In the genomic region with DNA sequence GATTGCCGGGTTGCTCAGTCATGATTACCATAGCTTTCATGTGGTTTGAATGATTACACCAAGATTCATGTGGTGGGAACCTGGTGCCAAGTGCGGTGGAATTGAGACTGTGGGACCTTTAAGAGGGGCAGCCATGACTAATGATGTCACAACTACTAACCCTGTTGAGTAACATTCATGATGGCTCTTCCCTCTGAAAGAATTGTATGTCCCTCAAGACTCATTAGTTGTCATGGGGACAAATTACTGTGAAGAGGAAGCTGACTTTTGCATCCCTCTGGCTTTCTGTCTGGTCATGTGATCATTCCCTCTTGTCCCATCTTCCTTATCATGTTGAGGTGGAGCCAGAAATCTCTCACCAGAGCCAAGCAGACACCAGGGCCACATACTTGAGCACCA, we compare ENCODE assay signal across 12 mouse cellular contexts.
DNase-seq lines count a peak whose midpoint lies in the region; ATAC-seq lines count a peak whose summit lies in the region.
"Had no signal": no experiment of that assay in that cellular context is flagged by ENCODE, and none has a peak within 500 bp of the region (broad histone marks: within the 10 kb centered on the region; RNA-seq: fewer than 3 reads in every experiment).

No protein-coding gene starts in this region.

- ATAC-seq in heart, embryonic 11.5 days (replicated peaks; ENCODE audit: insufficient number of reproducible peaks, low FRiP score, low TSS enrichment) = no peak
- 0 out of 2 replicates have a peak, but pooled peaks have one; percentile 6 for ATAC-seq in midbrain, embryonic 13.5 days
- peak; percentile 77 for ATAC-seq in hindbrain, embryonic 11.5 days (ENCODE audit: low FRiP score)
- ATAC-seq in neural tube, embryonic 14.5 days (ENCODE audit: low read depth) = peak; percentile 84
- no peak for ATAC-seq in forebrain, embryonic 12.5 days (ENCODE audit: low FRiP score)
- ATAC-seq: forebrain, embryonic 15.5 days had no signal

- H3K4me1 ChIP-seq in heart, embryonic 11.5 days (ENCODE audit: control insufficient read depth, insufficient read depth, low read length) = peaks cover 7% of the 10 kb centered on the region; the same call in 1 of the 2 replicates
- peaks cover 12% of the 10 kb centered on the region; the same call in 1 of the 2 replicates for H3K4me1 ChIP-seq in midbrain, embryonic 13.5 days (replicated peaks)
- peaks cover 23% of the 10 kb centered on the region for H3K4me1 ChIP-seq in midbrain, embryonic 10.5 days
- H3K4me1 ChIP-seq in hindbrain, embryonic 11.5 days (replicated peaks; ENCODE audit: control insufficient read depth, insufficient read depth, low read length) = no peaks in the 10 kb centered on the region
- H3K4me1 ChIP-seq in neural tube, embryonic 14.5 days (ENCODE audit: control insufficient read depth, insufficient read depth, low read length) = peaks cover 6% of the 10 kb centered on the region; the same call in 1 of the 2 replicates
- H3K4me1 ChIP-seq in forebrain, embryonic 12.5 days = peaks cover 3% of the 10 kb centered on the region
- H3K4me1 ChIP-seq: forebrain, embryonic 15.5 days; limb, embryonic 15.5 days had no signal

- H3K4me3 ChIP-seq in heart, embryonic 11.5 days (ENCODE audit: low read depth, low read length) = no peak overlapping the region
- no peak overlapping the region for H3K4me3 ChIP-seq in midbrain, embryonic 13.5 days (replicated peaks)
- no peak overlapping the region for H3K4me3 ChIP-seq in midbrain, embryonic 10.5 days
- no peak overlapping the region for H3K4me3 ChIP-seq in hindbrain, embryonic 11.5 days (ENCODE audit: low read depth, low read length)
- no peak overlapping the region for H3K4me3 ChIP-seq in neural tube, embryonic 14.5 days (ENCODE audit: low read depth, low read length)
- H3K4me3 ChIP-seq in forebrain, embryonic 12.5 days (replicated peaks) = no peak overlapping the region
- H3K4me3 ChIP-seq: forebrain, embryonic 15.5 days; limb, embryonic 15.5 days had no signal

- 78% methylated on average over 2 of the region's 2 CpGs for WGBS in heart, embryonic 11.5 days (ENCODE audit: insufficient replicate concordance)
- 54% methylated on average over 2 of the region's 2 CpGs for WGBS in midbrain, embryonic 13.5 days
- WGBS in midbrain, embryonic 10.5 days = 78% methylated on average over 2 of the region's 2 CpGs
- 56% methylated on average over 2 of the region's 2 CpGs for WGBS in hindbrain, embryonic 11.5 days
- WGBS in neural tube, embryonic 14.5 days = 24% methylated on average over 2 of the region's 2 CpGs
- WGBS in forebrain, embryonic 12.5 days = 93% methylated on average over 2 of the region's 2 CpGs

- DNase-seq in heart, adult 8-10 months (ENCODE audit: low spot score) = peak; percentile 21
- DNase-seq in midbrain, embryonic 10.5 days (ENCODE audit: low spot score) = no peak
- DNase-seq in hindbrain, embryonic 11.5 days (ENCODE audit: low spot score) = peak; percentile 61
- DNase-seq in urinary bladder, adult 2 months (ENCODE audit: low spot score) = no peak
- DNase-seq: adrenal gland, adult 2 months; cerebellum, adult 9-11 months had no signal

- H3K4me2 ChIP-seq in heart, embryonic 11.5 days = no peak overlapping the region
- no peak overlapping the region for H3K4me2 ChIP-seq in midbrain, embryonic 13.5 days (replicated peaks)
- no peak overlapping the region for H3K4me2 ChIP-seq in hindbrain, embryonic 11.5 days (replicated peaks; ENCODE audit: low read depth, low read length)
- no peak overlapping the region for H3K4me2 ChIP-seq in neural tube, embryonic 14.5 days (ENCODE audit: low read depth, low read length)
- no peak overlapping the region for H3K4me2 ChIP-seq in forebrain, embryonic 12.5 days
- H3K4me2 ChIP-seq: forebrain, embryonic 15.5 days; limb, embryonic 15.5 days had no signal

- no peaks in the 10 kb centered on the region for H3K9me3 ChIP-seq in heart, embryonic 11.5 days (replicated peaks; ENCODE audit: control insufficient read depth, low read length)
- no peaks in the 10 kb centered on the region for H3K9me3 ChIP-seq in midbrain, embryonic 13.5 days
- H3K9me3 ChIP-seq in midbrain, embryonic 10.5 days (replicated peaks) = no peaks in the 10 kb centered on the region
- no peaks in the 10 kb centered on the region for H3K9me3 ChIP-seq in hindbrain, embryonic 11.5 days (ENCODE audit: control insufficient read depth, low read length)
- no peaks in the 10 kb centered on the region for H3K9me3 ChIP-seq in neural tube, embryonic 14.5 days (ENCODE audit: control insufficient read depth, low read length)
- H3K9me3 ChIP-seq in forebrain, embryonic 12.5 days = no peaks in the 10 kb centered on the region
- H3K9me3 ChIP-seq: forebrain, embryonic 15.5 days; limb, embryonic 15.5 days had no signal

- no peak overlapping the region for H3K27ac ChIP-seq in heart, embryonic 11.5 days (ENCODE audit: low read depth, low read length)
- H3K27ac ChIP-seq in midbrain, embryonic 13.5 days = no peak overlapping the region
- H3K27ac ChIP-seq in midbrain, embryonic 10.5 days (replicated peaks) = no peak overlapping the region
- no peak overlapping the region for H3K27ac ChIP-seq in hindbrain, embryonic 11.5 days (ENCODE audit: low read depth, low read length)
- H3K27ac ChIP-seq in neural tube, embryonic 14.5 days (ENCODE audit: low read depth, low read length) = no peak overlapping the region
- no peak overlapping the region for H3K27ac ChIP-seq in forebrain, embryonic 12.5 days
- H3K27ac ChIP-seq: forebrain, embryonic 15.5 days; limb, embryonic 15.5 days had no signal

- H3K9ac ChIP-seq in heart, embryonic 11.5 days (ENCODE audit: low read depth, low read length) = no peak overlapping the region
- H3K9ac ChIP-seq in midbrain, embryonic 13.5 days (replicated peaks) = no peak overlapping the region
- no peak overlapping the region for H3K9ac ChIP-seq in hindbrain, embryonic 11.5 days (ENCODE audit: low read depth, low read length)
- no peak overlapping the region for H3K9ac ChIP-seq in neural tube, embryonic 14.5 days (replicated peaks; ENCODE audit: low read depth, low read length)
- no peak overlapping the region for H3K9ac ChIP-seq in forebrain, embryonic 12.5 days
- H3K9ac ChIP-seq: forebrain, embryonic 15.5 days; limb, embryonic 15.5 days had no signal

- no peaks in the 10 kb centered on the region for H3K36me3 ChIP-seq in heart, embryonic 11.5 days (ENCODE audit: control insufficient read depth, insufficient read depth, low read length)
- H3K36me3 ChIP-seq in midbrain, embryonic 13.5 days = no peaks in the 10 kb centered on the region
- H3K36me3 ChIP-seq in midbrain, embryonic 10.5 days = no peaks in the 10 kb centered on the region
- H3K36me3 ChIP-seq in hindbrain, embryonic 11.5 days (ENCODE audit: control insufficient read depth, insufficient read depth, low read length) = no peaks in the 10 kb centered on the region
- no peaks in the 10 kb centered on the region for H3K36me3 ChIP-seq in neural tube, embryonic 14.5 days (ENCODE audit: control insufficient read depth, insufficient read depth, low read length)
- H3K36me3 ChIP-seq in forebrain, embryonic 12.5 days (replicated peaks) = no peaks in the 10 kb centered on the region
- H3K36me3 ChIP-seq: forebrain, embryonic 15.5 days; limb, embryonic 15.5 days had no signal

- H3K27me3 ChIP-seq in heart, embryonic 11.5 days (ENCODE audit: control insufficient read depth, insufficient read depth, low read length) = no peaks in the 10 kb centered on the region
- H3K27me3 ChIP-seq in midbrain, embryonic 13.5 days = peaks cover 48% of the 10 kb centered on the region
- peaks cover 75% of the 10 kb centered on the region for H3K27me3 ChIP-seq in midbrain, embryonic 10.5 days (ENCODE audit: low read depth, poor library complexity, severe bottlenecking)
- peaks cover 3% of the 10 kb centered on the region; the same call in 1 of the 2 replicates for H3K27me3 ChIP-seq in hindbrain, embryonic 11.5 days (ENCODE audit: control insufficient read depth, insufficient read depth, low read length)
- H3K27me3 ChIP-seq in neural tube, embryonic 14.5 days (ENCODE audit: control insufficient read depth, insufficient read depth, low read length) = no peaks in the 10 kb centered on the region
- peaks cover 9% of the 10 kb centered on the region; the same call in 1 of the 2 replicates for H3K27me3 ChIP-seq in forebrain, embryonic 12.5 days
- H3K27me3 ChIP-seq: forebrain, embryonic 15.5 days; limb, embryonic 15.5 days had no signal

Comparison
In these comparisons a context has a peak if more than half of its experiments do, and no peak if none do; other contexts are left out.
1. DNase-seq: peak in heart, adult 8-10 months (single experiment) and hindbrain, embryonic 11.5 days (single experiment); none in midbrain, embryonic 10.5 days (single experiment) and urinary bladder, adult 2 months (single experiment).
2. ATAC-seq: peak in midbrain, embryonic 13.5 days (single experiment), hindbrain, embryonic 11.5 days (single experiment) and neural tube, embryonic 14.5 days (single experiment); none in heart, embryonic 11.5 days (single experiment) and forebrain, embryonic 12.5 days (single experiment).